Mouse (Mus musculus) thymus, adult 2 months (tissue): ENCODE measurements at regions not wholly inside any gene's neighbourhood (a gene's known extent, or its start where the extent isn't known, plus 50 kb on each side); places are given as distances from the start of the nearest gene placed in this dataset.

Source experiments
- DNase-seq: peaks from one replicate; pipeline ENCODE4 v3.0.0; 2021
- H3K27ac ChIP-seq: fragments of 200-500 bp; 2 replicates; pipeline ENCODE4 v1.5.1; 2012; ENCODE audit warnings: low read length, control low read depth; ENCODE audit not compliant: control insufficient read depth, insufficient read depth
- H3K27me3 ChIP-seq: fragments of 200-500 bp; 2 replicates; pipeline ENCODE4 v1.6.1; 2012; ENCODE audit warnings: mild to moderate bottlenecking, low read length, moderate library complexity, mixed read lengths; ENCODE audit not compliant: control insufficient read depth, insufficient read depth
- H3K36me3 ChIP-seq: fragments of 200-500 bp; 2 replicates; pipeline ENCODE4 v1.6.1; 2012; ENCODE audit warnings: mild to moderate bottlenecking, low read length, moderate library complexity; ENCODE audit not compliant: control insufficient read depth, insufficient read depth
- H3K4me1 ChIP-seq: fragments of 200-500 bp; replicated peaks from 2 replicates; pipeline ENCODE4 v1.6.1; 2012; ENCODE audit warnings: low read length; ENCODE audit not compliant: control insufficient read depth, insufficient read depth
- H3K4me3 ChIP-seq: fragments of 200-500 bp; 2 replicates; pipeline ENCODE4 v1.5.1; 2012; ENCODE audit warnings: mild to moderate bottlenecking, low read length, control low read depth, moderate library complexity; ENCODE audit not compliant: control insufficient read depth, insufficient read depth
- CTCF ChIP-seq: fragments of 200-500 bp; IDR thresholded peaks from 2 replicates; pipeline ENCODE4 v1.5.1; 2012; ENCODE audit warnings: mild to moderate bottlenecking, control low read depth, low read length, moderate library complexity, borderline replicate concordance; ENCODE audit not compliant: control insufficient read depth, poor library complexity, insufficient read depth; ENCODE audit errors: extremely low read depth
- POLR2A ChIP-seq: fragments of 200-500 bp; IDR thresholded peaks from 2 replicates; pipeline ENCODE4 v1.6.1; 2012; ENCODE audit warnings: mild to moderate bottlenecking, low read length, control low read depth, moderate library complexity; ENCODE audit not compliant: control insufficient read depth, poor library complexity, insufficient read depth; ENCODE audit errors: extremely low read depth
- WGBS: fragments of 180-500 bp; shearing (Covaris S2); methylation state at CpG from one replicate; pipeline ENCODE4 v1.1.7; 2018; 5-methylcytosine and 5-hydroxymethylcytosine counted together

- peak; percentile 34 for DNase-seq
- TF ChIP-seq POLR2A (no peak), CTCF (no peak)
- Histone ChIP-seq H3K27me3 (no peaks in the 10 kb centered on the region; the same call in 1 of the 2 replicates), H3K4me3 (peak overlapping the region; percentile 36), H3K36me3 (no peaks in the 10 kb centered on the region), H3K4me1 (peaks cover 26% of the 10 kb centered on the region), H3K27ac (peak overlapping the region; percentile 4; the same call in 1 of the 2 replicates)
- under 1% methylated on average over 17 of the region's 17 CpGs for WGBS
Measured at GRCm38 (mm10) chr10:99460847-99461445, 197.9 kb downstream of the Dusp6 start.

- Histone ChIP-seq H3K4me1 (peaks cover 26% of the 10 kb centered on the region), H3K27me3 (no peaks in the 10 kb centered on the region; the same call in 1 of the 2 replicates), H3K4me3 (peak overlapping the region; percentile 21; the same call in 1 of the 2 replicates), H3K36me3 (no peaks in the 10 kb centered on the region), H3K27ac (peak overlapping the region; percentile 4; the same call in 1 of the 2 replicates)
- WGBS = 3% methylated on average over 13 of the region's 13 CpGs
- no peak for TF ChIP-seq CTCF
- TF ChIP-seq POLR2A = no peak
- peak; percentile 13 for DNase-seq
Measured at GRCm38 (mm10) chr10:99461446-99461966, 198.5 kb downstream of the Dusp6 start.

GRCm38 (mm10) chr10:99466695-99467094 is 203.7 kb downstream of the Dusp6 start:
- 92% methylated on average over 1 of the region's 1 CpGs for WGBS
- no peak for DNase-seq
- Histone ChIP-seq H3K4me1 (peaks cover 2% of the 10 kb centered on the region), H3K36me3 (no peaks in the 10 kb centered on the region), H3K27me3 (no peaks in the 10 kb centered on the region), H3K27ac (no peak overlapping the region), H3K4me3 (no peak overlapping the region)
- no peak for TF ChIP-seq POLR2A
- TF ChIP-seq CTCF = no peak

GRCm38 (mm10) chr10:99467319-99467842 is 204.3 kb downstream of the Dusp6 start:
- no peak for DNase-seq
- H3K36me3 ChIP-seq = no peaks in the 10 kb centered on the region

GRCm38 (mm10) chr10:99468971-99469370 is 205.9 kb downstream of the Dusp6 start:
- H3K36me3 ChIP-seq = no peaks in the 10 kb centered on the region
- 92% methylated on average over 3 of the region's 3 CpGs for WGBS
- no peaks in the 10 kb centered on the region for H3K27me3 ChIP-seq
- no peaks in the 10 kb centered on the region for H3K4me1 ChIP-seq
- TF ChIP-seq POLR2A = no peak
- no peak for TF ChIP-seq CTCF
- no peak overlapping the region for H3K4me3 ChIP-seq
- H3K27ac ChIP-seq = no peak overlapping the region
- DNase-seq = no peak

More at GRCm38 (mm10) chr10:99467319-99467842, 204.3 kb downstream of the Dusp6 start:
- TF ChIP-seq POLR2A (no peak), CTCF (no peak)
- no peak overlapping the region for H3K27ac ChIP-seq
- 23% methylated on average over 9 of the region's 9 CpGs for WGBS
- no peaks in the 10 kb centered on the region for H3K27me3 ChIP-seq
- H3K4me1 ChIP-seq = no peaks in the 10 kb centered on the region
- no peak overlapping the region for H3K4me3 ChIP-seq

- no peak for DNase-seq
- Histone ChIP-seq H3K4me3 (no peak overlapping the region), H3K27ac (no peak overlapping the region), H3K4me1 (no peaks in the 10 kb centered on the region), H3K27me3 (no peaks in the 10 kb centered on the region), H3K36me3 (no peaks in the 10 kb centered on the region)
- 91% methylated on average over 8 of the region's 8 CpGs for WGBS
- TF ChIP-seq POLR2A (no peak), CTCF (no peak)
Measured at GRCm38 (mm10) chr10:99471832-99472497, 208.9 kb downstream of the Dusp6 start.

GRCm38 (mm10) chr10:99472806-99473205 is 209.8 kb downstream of the Dusp6 start:
- DNase-seq = no peak
- no peak overlapping the region for H3K4me3 ChIP-seq
- H3K27ac ChIP-seq = no peak overlapping the region
- no peaks in the 10 kb centered on the region for H3K27me3 ChIP-seq
- H3K4me1 ChIP-seq = no peaks in the 10 kb centered on the region
- no peaks in the 10 kb centered on the region for H3K36me3 ChIP-seq
- WGBS = 95% methylated on average over 4 of the region's 4 CpGs
- TF ChIP-seq POLR2A = no peak
- no peak for TF ChIP-seq CTCF
